Mouse (Mus musculus): ENCODE measurements around the gene Rims1. TPM values are rescaled to one million over a fixed set of nuclear protein-coding genes. Genes with fewer than 3 reads are reported as not detected.

Gene Rims1
- polyA plus RNA-seq (2015; fragmentation: Nextera tagmentation; extraction: Ambion mirVana), result 2.0 TPM in 2 replicates

DNA sequence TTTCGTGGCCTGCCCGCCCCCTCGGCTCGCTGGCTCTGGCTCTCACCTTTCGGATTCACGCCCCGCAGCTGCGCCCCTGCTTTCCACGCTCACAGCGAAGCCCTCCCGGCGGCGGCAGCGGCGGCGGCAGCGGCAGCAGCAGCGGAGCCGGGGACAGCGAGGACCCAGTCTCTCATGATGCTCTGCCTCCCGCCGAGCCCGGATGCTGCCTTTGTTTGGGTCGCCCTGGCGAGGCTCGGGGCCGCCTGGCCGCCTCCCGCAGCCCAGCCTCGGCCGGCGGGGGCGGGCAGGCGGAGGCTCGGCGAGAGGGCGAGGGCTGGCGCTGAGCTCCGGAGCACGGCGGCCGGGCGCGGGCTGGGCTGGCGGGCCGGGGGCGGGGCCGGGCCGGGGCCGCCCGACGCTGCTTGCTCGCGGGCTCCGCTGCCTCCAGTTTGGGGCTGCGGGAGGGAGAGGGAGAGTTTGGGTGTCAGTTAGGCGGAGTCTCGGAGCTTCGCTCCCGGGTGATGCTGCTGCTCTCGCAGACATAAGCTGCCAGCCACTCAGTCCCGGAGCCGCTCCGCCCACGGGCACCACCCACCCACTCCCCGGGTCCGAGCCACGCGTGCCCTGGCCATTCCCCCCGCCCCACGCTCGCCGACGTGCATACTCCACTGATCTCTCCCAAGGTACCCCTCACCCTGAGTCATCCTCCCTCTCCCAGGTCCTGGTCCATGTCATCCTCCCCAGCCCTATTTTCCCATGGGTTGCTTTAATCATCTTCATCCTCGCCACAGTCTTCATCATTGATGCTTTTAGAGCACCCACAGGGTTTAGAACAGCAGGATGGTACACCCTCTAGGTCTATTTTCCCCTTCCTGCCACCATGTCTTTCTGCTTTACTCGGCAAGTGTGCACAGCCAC is at the start of gene Rims1:
Gene Rims1 (minus strand): TSS at position 269 of the 900 bp plus-strand sequence.
- Histone ChIP-seq H3K4me2 (ENCODE audit: low read depth, low read length) (peak within 1 kb of the TSS; percentile 98), H3K9ac (ENCODE audit: low read length) (peak within 1 kb of the TSS; percentile 77), H3K36me3 (ENCODE audit: control insufficient read depth, insufficient read depth, low read length) (no peaks in the 10 kb centered on the region), H3K27me3 (ENCODE audit: control insufficient read depth, insufficient read depth, low read depth, low read length) (peaks cover 2% of the 10 kb centered on the region; the same call in 1 of the 2 replicates), H3K4me1 (replicated peaks; ENCODE audit: control insufficient read depth, insufficient read depth, low read length) (peaks cover 7% of the 10 kb centered on the region; the same call in 1 of the 2 replicates), H3K9me3 (ENCODE audit: control insufficient read depth, low read length) (no peaks in the 10 kb centered on the region), H3K4me3 (ENCODE audit: low read length) (peak within 1 kb of the TSS; percentile 73), H3K27ac (ENCODE audit: low read length) (no peak within 1 kb of the TSS)
- 2% methylated on average over 44 of the region's 76 CpGs for WGBS
- ATAC-seq (ENCODE audit: low read depth), result peak; percentile 97

DNA sequence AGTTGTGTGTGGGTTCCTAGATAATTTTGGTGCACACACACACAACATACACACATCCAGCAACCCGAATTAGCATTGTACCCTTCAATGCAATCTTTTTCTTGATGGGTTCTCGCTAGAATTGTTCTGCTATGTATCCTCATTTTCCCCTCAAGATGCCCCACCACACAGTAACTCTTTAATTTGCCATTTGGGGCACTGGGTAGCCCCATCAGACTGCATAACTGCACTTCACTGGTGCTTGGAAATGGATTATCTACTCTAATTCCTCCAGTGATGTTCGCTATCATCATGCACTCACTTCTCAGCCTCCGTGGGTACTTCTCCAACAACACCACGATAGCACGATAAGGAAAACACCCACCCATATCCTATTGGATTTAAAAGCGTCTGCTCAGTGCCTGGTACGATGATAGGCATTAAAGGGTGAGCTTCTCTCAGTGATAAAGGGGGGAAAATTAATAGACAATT is 867 bp upstream of the Rims1 start:
- Histone ChIP-seq H3K36me3 (ENCODE audit: control insufficient read depth, insufficient read depth, low read length) (no peaks in the 10 kb centered on the region), H3K27ac (ENCODE audit: low read length) (no peak overlapping the region), H3K9me3 (ENCODE audit: control insufficient read depth, low read length) (no peaks in the 10 kb centered on the region), H3K27me3 (ENCODE audit: control insufficient read depth, insufficient read depth, low read depth, low read length) (peaks cover 2% of the 10 kb centered on the region; the same call in 1 of the 2 replicates), H3K4me3 (ENCODE audit: low read length) (peak overlapping the region; percentile 73), H3K9ac (ENCODE audit: low read length) (no peak overlapping the region), H3K4me1 (replicated peaks; ENCODE audit: control insufficient read depth, insufficient read depth, low read length) (peaks cover 7% of the 10 kb centered on the region; the same call in 1 of the 2 replicates), H3K4me2 (ENCODE audit: low read depth, low read length) (peak overlapping the region; percentile 98)
- 23% methylated on average over 8 of the region's 8 CpGs for WGBS
- no peak for ATAC-seq (ENCODE audit: low read depth)

DNA sequence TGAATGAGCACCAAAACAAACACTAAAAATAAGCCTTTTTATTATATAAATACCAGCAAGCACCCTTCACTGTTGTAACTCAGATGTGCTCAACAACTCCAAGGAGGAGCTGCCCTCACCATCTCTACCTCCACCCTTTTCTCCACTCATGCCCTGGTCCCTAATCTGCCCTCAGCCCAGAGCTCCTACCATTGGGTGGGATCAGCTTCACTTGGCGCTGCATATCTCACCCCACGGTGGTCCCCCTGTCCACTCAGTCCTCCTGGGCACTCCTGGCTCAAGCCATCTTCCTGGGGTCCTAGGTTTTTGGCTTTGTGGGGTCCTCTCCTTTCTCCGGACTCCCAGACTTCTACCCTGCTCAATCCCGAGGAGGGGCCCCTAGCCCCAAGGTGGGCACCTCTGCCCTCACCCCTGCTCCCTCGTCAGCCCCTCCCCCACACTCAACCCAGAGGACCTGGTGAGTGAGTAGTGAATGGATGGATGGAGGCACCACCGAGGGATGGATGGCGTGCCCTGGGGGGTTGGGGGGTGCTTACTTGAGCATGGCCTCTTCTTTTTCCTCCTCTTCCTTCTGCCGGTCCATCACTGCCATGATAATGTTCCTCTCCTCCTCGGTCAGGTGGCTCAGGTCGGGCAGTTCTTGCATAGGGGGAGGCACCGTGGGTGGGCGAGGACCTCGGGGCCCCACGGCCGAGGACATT is 619 bp downstream of the Rims1 start:
- peaks cover 2% of the 10 kb centered on the region; the same call in 1 of the 2 replicates for H3K27me3 ChIP-seq (ENCODE audit: control insufficient read depth, insufficient read depth, low read depth, low read length)
- no peak overlapping the region for H3K27ac ChIP-seq (ENCODE audit: low read length)
- peaks cover 7% of the 10 kb centered on the region; the same call in 1 of the 2 replicates for H3K4me1 ChIP-seq (replicated peaks; ENCODE audit: control insufficient read depth, insufficient read depth, low read length)
- no peaks in the 10 kb centered on the region for H3K36me3 ChIP-seq (ENCODE audit: control insufficient read depth, insufficient read depth, low read length)
- H3K4me3 ChIP-seq (ENCODE audit: low read length), result peak overlapping the region; percentile 73
- WGBS, result 6% methylated on average over 15 of the region's 15 CpGs
- ATAC-seq (ENCODE audit: low read depth), result peak; percentile 48
- H3K9ac ChIP-seq (ENCODE audit: low read length), result peak overlapping the region; percentile 77
- H3K4me2 ChIP-seq (ENCODE audit: low read depth, low read length), result peak overlapping the region; percentile 98
- H3K9me3 ChIP-seq (ENCODE audit: control insufficient read depth, low read length), result no peaks in the 10 kb centered on the region

DNA sequence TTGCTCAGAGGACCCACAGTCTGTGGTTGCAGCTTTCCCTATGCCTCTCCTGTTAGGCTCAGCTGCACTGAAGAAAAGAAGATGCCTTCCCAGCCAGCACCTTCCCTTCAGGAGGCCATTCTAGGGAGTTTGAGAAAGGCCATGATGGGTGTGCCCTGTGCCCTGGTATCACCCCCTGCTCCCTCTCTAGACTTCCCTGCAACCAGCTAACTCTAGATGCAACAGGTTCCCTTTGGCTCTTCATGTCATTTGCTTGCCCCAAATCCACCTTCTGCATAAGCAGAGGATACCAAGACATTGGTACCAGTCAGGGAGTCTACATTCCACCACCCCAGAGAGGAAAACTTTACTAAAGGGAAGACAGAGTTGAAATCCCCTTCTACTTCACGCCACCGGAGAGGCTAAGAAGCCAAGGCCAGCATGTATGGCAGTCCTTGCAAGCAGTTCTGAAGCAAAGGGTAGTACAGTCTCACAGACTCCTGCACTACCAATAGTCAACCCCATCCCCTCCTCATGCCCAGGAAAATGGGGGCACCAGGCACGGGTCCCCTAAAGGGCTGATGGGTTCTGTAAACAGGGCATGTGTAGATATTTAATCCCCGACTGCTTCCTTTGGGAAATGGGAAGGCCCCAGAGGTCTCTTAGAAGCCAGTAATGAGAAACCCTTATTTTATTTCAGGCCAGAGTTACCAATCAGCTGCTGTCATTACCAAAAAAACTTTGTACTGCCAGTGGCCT is 1.5 kb downstream of the Rims1 start:
- Histone ChIP-seq H3K4me2 (ENCODE audit: low read depth, low read length) (no peak overlapping the region), H3K36me3 (ENCODE audit: control insufficient read depth, insufficient read depth, low read length) (no peaks in the 10 kb centered on the region), H3K4me3 (ENCODE audit: low read length) (no peak overlapping the region), H3K27ac (ENCODE audit: low read length) (no peak overlapping the region), H3K4me1 (replicated peaks; ENCODE audit: control insufficient read depth, insufficient read depth, low read length) (peaks cover 9% of the 10 kb centered on the region; the same call in 1 of the 2 replicates), H3K9ac (ENCODE audit: low read length) (no peak overlapping the region), H3K27me3 (ENCODE audit: control insufficient read depth, insufficient read depth, low read depth, low read length) (peaks cover 2% of the 10 kb centered on the region; the same call in 1 of the 2 replicates), H3K9me3 (ENCODE audit: control insufficient read depth, low read length) (no peaks in the 10 kb centered on the region)
- ATAC-seq (ENCODE audit: low read depth), result no peak
- WGBS, result 73% methylated on average over 4 of the region's 4 CpGs

DNA sequence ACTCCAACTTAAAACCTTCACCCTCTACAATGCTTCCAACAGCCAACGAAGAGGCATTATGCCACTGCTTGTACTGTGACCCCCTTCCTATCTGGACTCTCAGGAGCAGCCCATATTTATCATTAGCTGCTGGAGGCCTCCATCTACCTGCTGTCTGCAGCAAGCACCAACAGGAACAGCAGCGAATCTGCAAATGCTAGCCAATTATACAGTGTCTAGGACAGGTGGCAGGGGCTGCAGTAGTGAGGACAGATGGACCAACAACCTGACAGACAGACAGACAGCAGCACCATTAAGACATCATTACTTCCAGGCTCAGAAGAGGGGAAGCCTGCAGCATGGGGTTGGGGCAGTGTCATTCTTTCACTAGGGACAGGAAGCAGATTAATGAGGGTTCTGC is 2.3 kb downstream of the Rims1 start:
- Histone ChIP-seq H3K4me1 (replicated peaks; ENCODE audit: control insufficient read depth, insufficient read depth, low read length) (peaks cover 9% of the 10 kb centered on the region; the same call in 1 of the 2 replicates), H3K9me3 (ENCODE audit: control insufficient read depth, low read length) (no peaks in the 10 kb centered on the region), H3K27me3 (ENCODE audit: control insufficient read depth, insufficient read depth, low read depth, low read length) (peaks cover 2% of the 10 kb centered on the region; the same call in 1 of the 2 replicates), H3K4me2 (ENCODE audit: low read depth, low read length) (no peak overlapping the region), H3K27ac (ENCODE audit: low read length) (no peak overlapping the region), H3K36me3 (ENCODE audit: control insufficient read depth, insufficient read depth, low read length) (no peaks in the 10 kb centered on the region), H3K9ac (ENCODE audit: low read length) (no peak overlapping the region), H3K4me3 (ENCODE audit: low read length) (no peak overlapping the region)
- WGBS, result 63% methylated on average over 2 of the region's 2 CpGs
- no peak for ATAC-seq (ENCODE audit: low read depth)

DNA sequence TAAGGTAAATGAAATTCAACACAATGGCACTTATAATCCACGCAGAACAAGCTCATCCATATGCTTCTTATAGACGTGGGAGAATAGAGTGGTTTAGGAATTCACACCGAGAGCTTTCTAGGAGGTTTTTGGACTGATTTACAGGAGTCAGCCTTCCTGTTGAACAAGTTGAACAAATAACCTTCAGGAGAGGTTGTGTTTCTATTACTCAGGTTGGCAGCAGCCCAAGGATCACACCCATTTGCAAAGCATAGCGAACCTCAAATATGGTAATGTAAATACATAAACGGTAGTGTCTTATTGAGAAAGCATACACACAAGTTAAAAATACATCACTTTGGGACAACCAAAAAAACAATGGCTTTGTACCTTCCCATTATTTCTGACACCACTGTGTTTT is 5.5 kb downstream of the Rims1 start:
- no peak overlapping the region for H3K9ac ChIP-seq (ENCODE audit: low read length)
- 0 out of 2 replicates have a peak, but pooled peaks have one; percentile 36 for ATAC-seq (ENCODE audit: low read depth)

DNA sequence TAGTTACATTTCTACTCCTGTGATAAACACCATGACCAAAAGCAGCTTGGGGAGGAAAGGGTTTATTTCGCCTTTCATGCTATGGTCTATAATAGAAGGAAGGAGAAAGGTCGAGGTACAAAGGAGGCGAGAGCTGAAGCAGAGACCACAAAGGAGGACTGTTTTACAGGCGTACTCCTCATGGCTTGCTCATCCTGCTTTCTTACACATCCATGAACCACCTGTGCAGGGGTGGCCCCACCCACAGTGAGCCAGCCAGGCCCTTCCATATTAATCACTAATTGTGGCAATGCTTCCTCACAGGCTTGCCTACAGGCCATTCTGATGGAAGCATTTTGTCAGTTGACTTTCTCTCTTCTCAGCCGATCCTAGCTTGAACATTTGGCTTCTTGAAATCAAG is 8.7 kb downstream of the Rims1 start:
- WGBS, result 65% methylated on average over 5 of the region's 5 CpGs
- no peak for ATAC-seq (ENCODE audit: low read depth)
- H3K27ac ChIP-seq (ENCODE audit: low read length), result no peak overlapping the region
- no peak overlapping the region for H3K9ac ChIP-seq (ENCODE audit: low read length)
- H3K4me3 ChIP-seq (ENCODE audit: low read length), result no peak overlapping the region
- H3K4me1 ChIP-seq (replicated peaks; ENCODE audit: control insufficient read depth, insufficient read depth, low read length), result 0 out of 2 replicates have a peak, but pooled peaks cover 2% of the 10 kb centered on the region
- H3K9me3 ChIP-seq (ENCODE audit: control insufficient read depth, low read length), result no peaks in the 10 kb centered on the region
- no peaks in the 10 kb centered on the region for H3K27me3 ChIP-seq (ENCODE audit: control insufficient read depth, insufficient read depth, low read depth, low read length)
- no peak overlapping the region for H3K4me2 ChIP-seq (ENCODE audit: low read depth, low read length)
- no peaks in the 10 kb centered on the region for H3K36me3 ChIP-seq (ENCODE audit: control insufficient read depth, insufficient read depth, low read length)

More for the DNA sequence above, 5.5 kb downstream of the Rims1 start:
- no peaks in the 10 kb centered on the region for H3K27me3 ChIP-seq (ENCODE audit: control insufficient read depth, insufficient read depth, low read depth, low read length)
- no peak overlapping the region for H3K4me2 ChIP-seq (ENCODE audit: low read depth, low read length)
- H3K27ac ChIP-seq (ENCODE audit: low read length), result no peak overlapping the region
- WGBS, result 32% methylated on average over 5 of the region's 5 CpGs
- 0 out of 2 replicates have a peak, but pooled peaks cover 4% of the 10 kb centered on the region for H3K4me1 ChIP-seq (replicated peaks; ENCODE audit: control insufficient read depth, insufficient read depth, low read length)
- no peaks in the 10 kb centered on the region for H3K36me3 ChIP-seq (ENCODE audit: control insufficient read depth, insufficient read depth, low read length)
- H3K4me3 ChIP-seq (ENCODE audit: low read length), result no peak overlapping the region
- H3K9me3 ChIP-seq (ENCODE audit: control insufficient read depth, low read length), result no peaks in the 10 kb centered on the region

DNA sequence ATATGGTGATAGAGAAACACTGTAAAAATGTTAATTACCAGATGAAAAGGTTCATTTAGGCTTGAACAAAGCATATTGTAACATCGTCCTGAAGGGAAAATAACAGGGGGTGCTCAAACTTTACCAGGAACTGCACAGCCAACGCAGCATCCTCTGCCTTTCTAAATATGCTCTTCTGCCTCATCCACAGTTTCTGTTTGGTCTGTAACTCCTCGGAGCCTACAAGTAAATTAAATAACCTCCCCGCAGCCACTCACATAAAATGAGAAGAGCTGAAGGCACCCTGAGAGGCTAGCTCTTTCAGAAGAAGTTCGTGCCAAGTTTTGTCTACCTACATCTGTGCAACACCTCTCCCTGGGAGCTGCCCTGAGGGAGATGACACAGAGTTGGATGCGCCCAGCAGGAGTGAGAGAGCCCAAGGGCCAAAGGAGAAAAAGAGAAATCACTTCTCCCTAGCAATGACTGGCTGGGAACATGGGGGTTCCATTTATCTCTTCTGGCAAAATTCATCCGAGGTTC is 16.3 kb downstream of the Rims1 start:
- no peak for ATAC-seq (ENCODE audit: low read depth)

More for the DNA sequence above, 16.3 kb downstream of the Rims1 start:
- no peak overlapping the region for H3K4me2 ChIP-seq (ENCODE audit: low read depth, low read length)
- H3K9me3 ChIP-seq (ENCODE audit: control insufficient read depth, low read length), result no peaks in the 10 kb centered on the region
- H3K9ac ChIP-seq (ENCODE audit: low read length), result no peak overlapping the region
- no peaks in the 10 kb centered on the region for H3K27me3 ChIP-seq (ENCODE audit: control insufficient read depth, insufficient read depth, low read depth, low read length)
- H3K36me3 ChIP-seq (ENCODE audit: control insufficient read depth, insufficient read depth, low read length), result no peaks in the 10 kb centered on the region
- H3K4me1 ChIP-seq (replicated peaks; ENCODE audit: control insufficient read depth, insufficient read depth, low read length), result no peaks in the 10 kb centered on the region
- H3K27ac ChIP-seq (ENCODE audit: low read length), result no peak overlapping the region
- H3K4me3 ChIP-seq (ENCODE audit: low read length), result no peak overlapping the region
- 42% methylated on average over 7 of the region's 7 CpGs for WGBS
